Mouse (Mus musculus) erythroblast, embryonic 14.5 days (primary cell): ENCODE data around the gene Ncam1.

Experiments used
- GATA1 ChIP-seq: IDR thresholded peaks from 2 replicates; pipeline ENCODE4 v1.6.1; 2012; ENCODE audit warnings: low read length, inconsistent platforms, mixed read lengths
- TAL1 ChIP-seq: IDR thresholded peaks from 3 replicates; pipeline ENCODE4 v1.6.1; 2012; ENCODE audit warnings: low read length, inconsistent platforms, mixed read lengths

- TF ChIP-seq TAL1 (no peak), GATA1 (no peak)
These were observed 309.5 kb downstream of the Ncam1 start for GRCm38 (mm10) chr9:49488912-49489895.
